Mouse (Mus musculus) adrenal gland, adult 18-20 months (tissue): ENCODE measurements at regions not wholly inside any gene's neighbourhood (a gene's known extent, or its start where the extent isn't known, plus 50 kb on each side); places are given as distances from the start of the nearest gene placed in this dataset.

Experiments
- DNase-seq, 2 experiments: peaks; one replicate each; pipeline ENCODE4 v3.0.0; 2021 to 2022; ENCODE audit warnings: low spot score in 2 of 2

GRCm38 (mm10) chr13:43967516-43967915 lies 182.9 kb downstream of the Cd83 start:
- no peak for DNase-seq

- no peak for DNase-seq
These were observed 188.3 kb downstream of the Cd83 start for GRCm38 (mm10) chr13:43972906-43973305.

- DNase-seq, result no peak
These were observed 190.7 kb downstream of the Cd83 start for GRCm38 (mm10) chr13:43975281-43975680.

- no peak for DNase-seq
These were observed 191.2 kb downstream of the Cd83 start for GRCm38 (mm10) chr13:43975801-43976200.

GRCm38 (mm10) chr13:43976676-43977075 lies 192.1 kb downstream of the Cd83 start:
- DNase-seq, result no peak

GRCm38 (mm10) chr13:43987338-43987737 lies 202.8 kb downstream of the Cd83 start:
- DNase-seq, result no peak

- DNase-seq, result no peak
These were observed 203.8 kb downstream of the Cd83 start for GRCm38 (mm10) chr13:43988421-43988820.

GRCm38 (mm10) chr13:43990281-43991101 lies 205.9 kb downstream of the Cd83 start:
- peak in 1 of 2 experiments; percentile 8 for DNase-seq

GRCm38 (mm10) chr13:43991774-43992173 lies 207.2 kb downstream of the Cd83 start:
- peak; percentile 49 to 59 for DNase-seq

GRCm38 (mm10) chr13:43992968-43993367 lies 208.4 kb downstream of the Cd83 start:
- DNase-seq, result no peak

GRCm38 (mm10) chr13:43994361-43994760 lies 209.8 kb downstream of the Cd83 start:
- DNase-seq, result no peak

- peak in 1 of 2 experiments; percentile 17 for DNase-seq
These were observed 211.0 kb downstream of the Cd83 start for GRCm38 (mm10) chr13:43995623-43996022.

GRCm38 (mm10) chr13:44001861-44002545 lies 217.4 kb downstream of the Cd83 start:
- no peak for DNase-seq

- DNase-seq, result no peak
These were observed 228.3 kb downstream of the Cd83 start for GRCm38 (mm10) chr13:44012868-44013267.

- no peak for DNase-seq
These were observed 234.1 kb downstream of the Cd83 start for GRCm38 (mm10) chr13:44018489-44019303.

- no peak for DNase-seq
These were observed 234.7 kb downstream of the Cd83 start for GRCm38 (mm10) chr13:44019304-44019583.

GRCm38 (mm10) chr13:44020851-44021250 lies 236.3 kb downstream of the Cd83 start:
- no peak for DNase-seq

- DNase-seq, result no peak
These were observed 237.5 kb downstream of the Cd83 start for GRCm38 (mm10) chr13:44022106-44022505.

GRCm38 (mm10) chr13:44024612-44025011 lies 240.0 kb downstream of the Cd83 start:
- no peak for DNase-seq

GRCm38 (mm10) chr13:44026321-44027255 lies 242.0 kb downstream of the Cd83 start:
- no peak for DNase-seq

- DNase-seq, result no peak
These were observed 243.5 kb downstream of the Cd83 start for GRCm38 (mm10) chr13:44028081-44028480.
